Mouse (Mus musculus) CD4-positive, CD25-positive, alpha-beta regulatory T cell (primary cell): ENCODE measurements around the gene Ubap2l. TPM values are rescaled to one million over a fixed set of nuclear protein-coding genes. Genes with fewer than 3 reads are reported as not detected.

ENCODE experiments used
- polyA plus RNA-seq: library from polyadenylated mRNA; unstranded; fragments of 100-300 nt; shearing (Covaris generic); gene quantifications from one replicate; pipeline ENCODE4 v1.2.1, GENCODE M21; 2017

The Ubap2l gene
- polyA plus RNA-seq = 194 TPM

DNA sequence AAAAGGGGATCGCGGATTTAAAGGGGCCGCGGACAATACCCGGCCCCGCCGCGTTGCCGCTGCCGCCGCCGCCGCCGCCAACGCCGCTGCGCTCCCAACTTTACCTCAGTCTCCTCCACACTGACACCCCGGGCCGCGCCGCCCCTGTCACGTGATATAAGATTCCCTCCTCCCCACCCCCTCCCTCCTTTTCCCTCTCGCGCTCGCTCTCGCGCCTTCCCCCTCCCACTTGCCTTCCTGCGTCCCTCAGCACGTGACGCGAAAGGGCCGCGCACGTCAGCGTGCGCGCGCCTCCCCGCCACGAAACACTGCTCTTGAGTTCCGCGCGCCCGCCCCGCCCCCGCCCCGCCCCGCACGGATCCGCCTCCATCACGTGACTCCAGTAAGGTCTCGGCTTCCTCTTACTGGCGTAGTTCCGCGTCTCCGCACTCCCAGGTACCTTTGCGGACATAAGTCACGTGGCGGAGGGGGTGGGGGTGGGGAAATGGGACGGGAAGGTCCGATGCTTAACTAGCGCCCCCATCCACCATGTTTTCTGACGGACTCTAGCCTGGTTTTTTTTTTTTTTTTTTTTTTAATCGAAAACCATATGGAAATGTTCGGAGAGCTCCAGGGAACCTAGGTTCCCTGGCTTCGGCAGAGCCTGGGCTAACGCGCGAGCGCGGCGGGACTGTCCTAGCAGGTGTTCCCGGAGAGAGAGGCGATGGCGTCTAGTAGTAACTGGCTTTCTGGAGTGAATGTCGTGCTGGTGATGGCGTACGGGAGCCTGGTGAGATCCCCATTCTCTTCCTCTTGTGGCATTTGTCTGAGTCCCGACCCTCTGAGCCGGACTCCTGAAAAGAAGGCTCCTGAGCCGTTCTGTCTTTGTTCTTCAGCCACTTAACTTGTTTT is at the start of gene Ubap2l:
Ubap2l (minus strand) TSS at position 278 of the 891 bp plus-strand sequence.

GRCm38 (mm10) chr3:90072294-90072693 is 19.9 kb upstream of the Ubap2l start, which contains the start of gene Tpm3:
Gene Tpm3 (plus strand): TSS chr3:90072649.

DNA sequence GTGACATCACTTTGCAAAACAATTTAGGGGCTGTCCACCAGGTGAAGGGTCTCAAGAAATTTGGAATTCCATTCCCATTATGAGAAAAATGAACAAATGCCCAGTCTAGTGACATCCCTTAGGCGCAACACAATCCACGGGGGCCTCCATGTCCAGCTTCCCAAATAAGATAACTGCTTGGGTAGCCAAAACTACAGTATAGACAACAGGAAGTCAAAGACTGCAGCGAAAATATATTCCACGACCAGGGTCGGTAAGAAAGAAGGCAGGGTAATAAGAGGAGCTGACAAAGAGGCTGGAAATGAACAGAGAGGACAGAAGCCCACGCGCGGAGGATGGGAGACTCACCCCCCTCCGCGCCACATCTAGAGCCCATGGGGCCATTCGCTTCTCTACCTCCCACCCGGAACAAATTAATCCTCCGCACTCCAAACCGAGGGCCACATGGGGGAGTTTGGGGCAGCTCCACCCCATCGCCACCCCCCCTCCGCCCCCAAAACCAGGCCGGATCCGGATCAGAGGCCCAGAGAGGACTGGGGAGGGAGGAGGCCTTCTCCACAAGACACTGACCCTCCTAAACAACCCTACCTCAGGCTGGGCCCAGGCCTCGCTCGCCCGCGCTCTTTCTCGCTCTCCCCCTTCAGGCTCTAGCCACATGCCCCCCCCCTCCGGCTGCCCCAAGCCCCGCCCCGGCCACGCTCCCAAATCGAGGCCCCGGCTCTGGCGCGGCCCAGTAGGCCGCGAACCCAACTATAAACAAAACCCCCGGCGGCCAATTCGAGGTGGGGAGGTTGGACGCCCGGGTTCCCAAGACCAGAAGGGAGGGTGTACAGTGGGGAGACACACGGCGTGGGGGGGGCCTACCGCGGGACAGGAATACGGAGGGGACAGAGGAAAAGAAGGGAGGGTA is 732 bp downstream of the Ubap2l start, which contains the start of gene 4933434E20Rik:
4933434E20Rik (plus strand) TSS at position 196 of the 910 bp plus-strand sequence.

DNA sequence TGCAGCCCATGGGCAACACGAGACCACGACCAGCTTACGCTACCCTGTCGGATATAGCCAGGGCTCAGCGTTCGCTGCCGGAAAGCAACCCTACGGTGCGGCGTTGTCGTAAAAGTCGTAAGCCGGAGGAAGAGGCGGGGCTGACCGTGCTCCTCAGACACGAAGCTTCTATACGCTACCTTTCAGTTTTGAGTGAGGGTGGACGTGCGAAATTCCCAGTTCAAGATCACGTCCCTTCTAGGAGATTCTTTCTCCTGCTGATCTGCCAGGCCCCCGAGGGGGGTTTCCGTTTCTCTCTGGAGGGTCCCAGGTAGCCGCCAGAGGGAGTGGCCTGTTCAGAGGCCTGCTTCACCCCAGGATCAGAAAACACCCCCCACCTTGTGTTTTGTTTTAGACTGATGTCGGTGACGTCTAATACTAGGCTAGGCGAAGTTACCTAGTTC is 53.8 kb downstream of the Ubap2l start, which contains the start of gene Hax1:
Hax1 (minus strand) TSS at position 169 of the 443 bp plus-strand sequence.

GRCm38 (mm10) chr3:89963221-89963763 is 89.1 kb downstream of the Ubap2l start, which contains the start of gene Atp8b2:
Gene Atp8b2 (minus strand): TSS chr3:89963508.

Other genes starting within 250 kb of the Ubap2l start
- gene She, start 221.3 kb downstream of the Ubap2l start, polyA plus RNA-seq = 9.0 TPM
- 90.8 TPM for gene Il6ra, start 139.4 kb downstream of the Ubap2l start, polyA plus RNA-seq
- 109 TPM for gene Atp8b2, start 89.1 kb downstream of the Ubap2l start, polyA plus RNA-seq
- gene Hax1, start 53.8 kb downstream of the Ubap2l start, polyA plus RNA-seq = 95.3 TPM
- gene 4933434E20Rik, start 992 bp downstream of the Ubap2l start, polyA plus RNA-seq = 143 TPM
- 970 TPM for gene Tpm3, start 20.0 kb upstream of the Ubap2l start, polyA plus RNA-seq
- 0.53 TPM for gene Nup210l, start 51.5 kb upstream of the Ubap2l start, polyA plus RNA-seq
- gene Rps27, start 161.0 kb upstream of the Ubap2l start, polyA plus RNA-seq = 1,493 TPM
- 0.24 TPM for gene Rab13, start 161.1 kb upstream of the Ubap2l start, polyA plus RNA-seq
- 162 TPM for gene Jtb, start 179.0 kb upstream of the Ubap2l start, polyA plus RNA-seq
- gene Creb3l4, start 190.9 kb upstream of the Ubap2l start, polyA plus RNA-seq = not detected
- gene Slc39a1, start 195.5 kb upstream of the Ubap2l start, polyA plus RNA-seq = 2.1 TPM
- gene Crtc2, start 201.5 kb upstream of the Ubap2l start, polyA plus RNA-seq = 107 TPM
- gene Dennd4b, start 212.6 kb upstream of the Ubap2l start, polyA plus RNA-seq = 53.6 TPM
- 12.1 TPM for gene Gatad2b, start 240.6 kb upstream of the Ubap2l start, polyA plus RNA-seq